Mouse (Mus musculus) lung, postnatal 0 days (tissue): Measurements from ENCODE around the gene Adgrg6.
A peak's percentile ranks its signal among the peaks of the same experiment; 100 is the strongest.

Experiments
- CTCF ChIP-seq: IDR thresholded peaks from 2 replicates; pipeline ENCODE4 v1.5.1; 2016; ENCODE audit warnings: antibody characterized with exemption, mild to moderate bottlenecking
- EP300 ChIP-seq: IDR thresholded peaks from 2 replicates; pipeline ENCODE4 v1.6.1; 2016; ENCODE audit warnings: antibody characterized with exemption, mild to moderate bottlenecking, control low read depth

GRCm38 (mm10) chr10:14474541-14475305 is 70.7 kb downstream of the Adgrg6 start:
- peak; percentile 52 for TF ChIP-seq EP300
- TF ChIP-seq CTCF, result no peak
